Mouse (Mus musculus): ENCODE results near the gene Ufsp2.
A peak's percentile ranks its signal among the peaks of the same experiment; 100 is the strongest.

The Ufsp2 gene

GRCm38 (mm10) chr8:46022203-46022602 lies 46.9 kb downstream of the Ufsp2 start:
- no peak for DNase-seq

GRCm38 (mm10) chr8:46022758-46023157 lies 47.4 kb downstream of the Ufsp2 start:
- no peak for DNase-seq

- no peak for DNase-seq
These were observed 49.1 kb downstream of the Ufsp2 start for GRCm38 (mm10) chr8:46024392-46024791.

- no peak for DNase-seq
These were observed 60.9 kb downstream of the Ufsp2 start for GRCm38 (mm10) chr8:46036217-46036616.

- no peak for DNase-seq
These were observed 64.3 kb downstream of the Ufsp2 start for GRCm38 (mm10) chr8:46039666-46040065.

- peak; percentile 11 for DNase-seq
These were observed 64.9 kb downstream of the Ufsp2 start for GRCm38 (mm10) chr8:46040260-46040659.

Data from right cerebral cortex, postnatal 14 days (tissue).